Mouse (Mus musculus) kidney, adult 2 months (tissue): ENCODE data around the gene Spata2.

Source experiments
- CTCF ChIP-seq: fragments of 200-500 bp; conservative IDR thresholded peaks from 2 replicates; pipeline ENCODE4 v1.5.1; 2011; ENCODE audit warnings: low read depth, mild to moderate bottlenecking, control low read depth, low read length, moderate library complexity, mixed read lengths; ENCODE audit not compliant: insufficient read depth, insufficient read length
- POLR2A ChIP-seq: fragments of 200-500 bp; IDR thresholded peaks from one replicate; pipeline ENCODE4 v1.6.1; 2011; ENCODE audit warnings: low read depth, low read length, control low read depth

DNA sequence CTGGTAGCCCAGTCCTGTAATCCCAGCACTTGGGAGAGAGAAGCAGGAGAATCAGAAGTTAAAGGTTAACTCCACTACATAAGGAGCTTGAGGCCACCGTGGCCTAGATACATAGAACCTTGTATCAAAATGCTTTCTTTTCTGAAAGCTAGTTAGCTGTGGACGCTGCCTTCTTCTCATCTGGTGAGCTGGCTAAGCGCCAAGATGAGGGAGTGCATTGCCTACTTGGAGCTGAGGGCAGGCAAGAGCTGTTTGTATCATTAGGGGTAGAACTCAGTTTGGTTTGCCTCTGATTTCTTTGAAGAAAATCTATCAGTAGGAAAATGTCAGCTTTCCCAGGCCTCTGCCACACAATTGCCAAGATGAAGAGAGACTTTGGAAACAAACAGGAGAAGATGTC, 38.9 kb downstream of the Spata2 start:
- TF ChIP-seq POLR2A (no peak), CTCF (no peak)
